Mouse (Mus musculus) small intestine, adult 2 months (tissue): Measurements from ENCODE around the gene Hist1h2bn. TPM values are rescaled to one million over a fixed set of nuclear protein-coding genes. Genes with fewer than 3 reads are reported as not detected.
"Not testable (repeated sequence)": the region's sequence is repeated elsewhere in the genome, so short reads cannot be mapped to it uniquely, and the experiment has no call there.

ENCODE experiments used
- H3K27ac ChIP-seq: fragments of 200-500 bp; 2 replicates; pipeline ENCODE4 v1.5.1; 2012; ENCODE audit warnings: low read depth, low read length, control low read depth, inconsistent platforms; ENCODE audit not compliant: insufficient read depth
- H3K27me3 ChIP-seq: fragments of 200-500 bp; 2 replicates; pipeline ENCODE4 v1.6.1; 2012; ENCODE audit warnings: mild to moderate bottlenecking, moderate library complexity, low read length, inconsistent platforms; ENCODE audit not compliant: control insufficient read depth, insufficient read depth
- H3K36me3 ChIP-seq: fragments of 200-500 bp; 2 replicates; pipeline ENCODE4 v1.6.1; 2012; ENCODE audit warnings: mild to moderate bottlenecking, low read length, control low read depth, inconsistent platforms; ENCODE audit not compliant: control insufficient read depth, insufficient read depth
- H3K4me1 ChIP-seq: fragments of 200-500 bp; 2 replicates; pipeline ENCODE4 v1.6.1; 2012; ENCODE audit warnings: low read length, inconsistent platforms, mixed read lengths; ENCODE audit not compliant: control insufficient read depth, insufficient read depth, insufficient read length
- H3K4me3 ChIP-seq: fragments of 200-500 bp; 2 replicates; pipeline ENCODE4 v1.5.1; 2012; ENCODE audit warnings: low read depth, mild to moderate bottlenecking, control low read depth, inconsistent platforms, low read length, moderate library complexity
- CTCF ChIP-seq: fragments of 200-500 bp; IDR thresholded peaks from 2 replicates; pipeline ENCODE4 v1.5.1; 2012; ENCODE audit warnings: low read depth, mild to moderate bottlenecking, control low read depth, inconsistent platforms, low read length, moderate library complexity, mixed read lengths; ENCODE audit not compliant: insufficient replicate concordance, insufficient read length; ENCODE audit errors: extremely low read depth
- POLR2A ChIP-seq: fragments of 200-500 bp; IDR thresholded peaks from 2 replicates; pipeline ENCODE4 v1.6.1; 2012; ENCODE audit warnings: low read depth, mild to moderate bottlenecking, control low read depth, inconsistent platforms, low read length, moderate library complexity
- WGBS: fragments of 180-500 bp; shearing (Covaris S2); methylation state at CpG from one replicate; pipeline ENCODE4 v1.1.7; 2018; 5-methylcytosine and 5-hydroxymethylcytosine counted together
- polyA plus RNA-seq: library from polyadenylated mRNA; depleted of rRNA; stranded (reverse); fragments of >200 nt; gene quantifications from 2 replicates; pipeline ENCODE4 v1.2.3, GENCODE M21; 2012

Hist1h2bn gene
- polyA plus RNA-seq, 1 experiment = 21.8 TPM

DNA sequence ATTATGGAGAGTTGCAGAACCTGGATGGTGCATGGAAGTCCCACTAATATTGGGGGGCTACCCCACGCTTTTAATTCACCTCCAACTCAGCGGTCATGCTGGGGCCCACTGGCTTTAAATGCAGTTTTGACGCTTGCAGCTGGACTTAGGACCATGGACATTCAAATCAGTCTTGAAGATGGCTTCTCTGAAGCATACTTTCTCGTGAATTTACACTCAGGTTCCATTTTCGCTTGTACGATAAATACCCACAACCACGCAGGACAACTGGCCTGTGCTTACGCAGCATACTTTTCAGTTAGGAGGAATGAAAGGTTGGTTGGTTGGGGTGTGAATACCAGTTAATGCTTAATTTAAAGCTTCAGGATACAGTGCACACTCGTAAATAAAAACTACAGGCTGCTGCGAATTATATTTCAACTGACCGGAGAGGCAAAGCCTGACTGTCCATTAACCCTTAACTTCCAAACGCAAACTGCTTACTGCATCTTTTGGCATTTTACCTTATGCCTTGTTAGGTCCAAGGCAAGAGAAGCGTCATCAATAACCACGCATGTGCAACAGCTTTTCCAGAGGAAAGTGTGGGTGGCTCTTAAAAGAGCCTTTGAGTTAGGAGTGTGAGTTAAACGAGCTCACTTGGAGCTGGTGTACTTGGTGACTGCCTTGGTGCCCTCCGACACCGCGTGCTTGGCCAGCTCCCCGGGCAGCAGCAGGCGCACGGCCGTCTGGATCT is 38.6 kb upstream of the Hist1h2bn start:
- WGBS = under 1% methylated on average over 22 of the region's 22 CpGs
- H3K36me3 ChIP-seq = no peaks in the 10 kb centered on the region
- peak overlapping the region; percentile 65 for H3K27ac ChIP-seq
- peak overlapping the region; percentile 63 for H3K4me3 ChIP-seq
- no peaks in the 10 kb centered on the region for H3K27me3 ChIP-seq
- no peak for TF ChIP-seq POLR2A
- TF ChIP-seq CTCF = no peak
- H3K4me1 ChIP-seq = peaks cover 8% of the 10 kb centered on the region; the same call in 1 of the 2 replicates

GRCm38 (mm10) chr13:21715864-21716539 is 37.9 kb upstream of the Hist1h2bn start, which contains the start of the genes Hist1h2bl and Hist1h2ai:
Gene Hist1h2bl, minus strand, starts transcription at chr13:21716143.
Gene Hist1h2ai, plus strand, starts transcription at chr13:21716422.
- H3K27me3 ChIP-seq, H3K4me1 ChIP-seq, H3K36me3 ChIP-seq: not testable (repeated sequence)
- Histone ChIP-seq H3K27ac (peak within 1 kb of the TSS; percentile 88), H3K4me3 (peak within 1 kb of the TSS; percentile 75)
- WGBS = under 1% methylated on average over 37 of the region's 50 CpGs
- peak; percentile 19; the same call in 1 of the 2 replicates for TF ChIP-seq POLR2A

- H3K27ac ChIP-seq = peak overlapping the region; percentile 81
- WGBS = under 1% methylated on average over 16 of the region's 38 CpGs
- not testable (repeated sequence) for H3K4me1 ChIP-seq, H3K36me3 ChIP-seq, H3K27me3 ChIP-seq
- H3K4me3 ChIP-seq = peak overlapping the region; percentile 58
Observed at GRCm38 (mm10) chr13:21716540-21717391, 37.2 kb upstream of the Hist1h2bn start.

DNA sequence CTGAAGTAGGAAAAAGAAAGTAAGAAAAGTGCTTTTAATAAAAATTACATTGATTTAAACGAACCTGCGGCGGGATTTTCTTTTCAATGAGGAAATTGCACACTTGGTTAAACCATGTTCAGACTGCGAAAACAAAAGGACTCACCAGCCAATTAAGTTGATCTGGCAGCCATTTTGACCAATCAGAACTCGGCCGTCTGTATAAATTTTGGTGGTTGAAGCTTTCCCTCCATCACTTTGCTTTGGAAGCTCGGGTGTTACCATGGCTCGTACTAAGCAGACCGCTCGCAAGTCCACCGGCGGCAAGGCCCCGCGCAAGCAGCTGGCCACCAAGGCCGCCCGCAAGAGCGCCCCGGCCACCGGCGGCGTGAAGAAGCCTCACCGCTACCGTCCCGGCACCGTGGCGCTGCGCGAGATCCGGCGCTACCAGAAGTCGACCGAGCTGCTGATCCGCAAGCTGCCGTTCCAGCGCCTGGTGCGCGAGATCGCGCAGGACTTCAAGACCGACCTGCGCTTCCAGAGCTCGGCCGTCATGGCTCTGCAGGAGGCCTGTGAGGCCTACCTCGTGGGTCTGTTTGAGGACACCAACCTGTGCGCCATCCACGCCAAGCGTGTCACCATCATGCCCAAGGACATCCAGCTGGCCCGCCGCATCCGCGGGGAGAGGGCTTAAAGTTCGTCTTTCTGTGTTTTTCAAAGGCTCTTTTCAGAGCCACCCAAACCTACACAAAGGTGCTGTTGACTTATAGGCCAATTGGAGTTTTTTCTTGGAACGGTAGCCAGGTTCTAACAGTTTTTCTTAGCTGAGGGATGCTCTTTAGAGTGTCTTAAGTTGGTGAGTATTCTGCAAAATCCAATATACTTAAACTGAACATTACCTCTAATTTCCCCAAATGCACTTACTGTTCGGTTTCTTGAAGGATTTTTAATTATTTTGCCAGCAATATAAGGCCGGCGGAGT is 36.2 kb upstream of the Hist1h2bn start, which contains the start of gene Hist1h3h:
Hist1h3h (plus strand) TSS at position 263 of the 961 bp plus-strand sequence.
- Histone ChIP-seq H3K27ac (peak within 1 kb of the TSS; percentile 81), H3K4me3 (peak within 1 kb of the TSS; percentile 54), H3K4me1 (peaks cover 12% of the 10 kb centered on the region; the same call in 1 of the 2 replicates)
- WGBS = 3% methylated on average over 27 of the region's 56 CpGs
- TF ChIP-seq POLR2A = peak; percentile 52; the same call in 1 of the 2 replicates
- not testable (repeated sequence) for H3K27me3 ChIP-seq, H3K36me3 ChIP-seq

GRCm38 (mm10) chr13:21718381-21719080 is 35.4 kb upstream of the Hist1h2bn start:
- no peaks in the 10 kb centered on the region for H3K27me3 ChIP-seq
- H3K27ac ChIP-seq = 0 out of 2 replicates have a peak overlapping the region, but pooled peaks have one; percentile 10
- no peaks in the 10 kb centered on the region for H3K36me3 ChIP-seq
- H3K4me3 ChIP-seq = no peak overlapping the region
- 66% methylated on average over 4 of the region's 4 CpGs for WGBS
- TF ChIP-seq POLR2A = no peak
- no peak for TF ChIP-seq CTCF
- H3K4me1 ChIP-seq = peaks cover 12% of the 10 kb centered on the region; the same call in 1 of the 2 replicates

GRCm38 (mm10) chr13:21721107-21721756 is 32.7 kb upstream of the Hist1h2bn start:
- 1% methylated on average over 22 of the region's 44 CpGs for WGBS

DNA sequence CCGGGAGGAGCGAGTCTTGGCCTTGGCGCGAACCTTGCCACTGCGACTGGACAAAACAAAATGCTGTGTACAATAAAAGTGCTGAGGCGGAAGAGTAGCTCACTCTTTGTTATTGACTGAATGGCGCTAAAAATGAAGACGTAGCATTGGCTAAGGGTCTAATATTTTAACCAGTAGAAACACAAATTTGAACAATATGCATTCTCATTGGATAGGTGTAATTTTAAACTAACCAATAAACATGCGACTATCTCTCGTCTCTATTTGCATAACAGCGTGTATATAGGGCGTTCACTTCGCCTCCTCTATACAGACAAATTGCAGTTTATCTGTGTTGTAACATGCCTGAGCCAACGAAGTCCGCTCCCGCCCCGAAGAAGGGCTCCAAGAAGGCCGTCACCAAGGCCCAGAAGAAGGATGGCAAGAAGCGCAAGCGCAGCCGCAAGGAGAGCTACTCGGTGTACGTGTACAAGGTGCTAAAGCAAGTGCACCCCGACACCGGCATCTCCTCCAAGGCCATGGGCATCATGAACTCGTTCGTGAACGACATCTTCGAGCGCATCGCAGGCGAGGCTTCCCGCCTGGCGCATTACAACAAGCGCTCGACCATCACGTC is 32.1 kb upstream of the Hist1h2bn start, which contains the start of gene Hist1h2bm:
Hist1h2bm (plus strand) TSS at position 288 of the 616 bp plus-strand sequence.
- under 1% methylated on average over 37 of the region's 37 CpGs for WGBS
- not testable (repeated sequence) for H3K4me1 ChIP-seq
- H3K27ac ChIP-seq = peak within 1 kb of the TSS; percentile 75

More at GRCm38 (mm10) chr13:21721107-21721756, 32.7 kb upstream of the Hist1h2bn start:
- H3K36me3 ChIP-seq, H3K27me3 ChIP-seq, H3K4me1 ChIP-seq: not testable (repeated sequence)
- H3K4me3 ChIP-seq = peak overlapping the region; percentile 72
- H3K27ac ChIP-seq = peak overlapping the region; percentile 1

More for the DNA sequence above, 32.1 kb upstream of the Hist1h2bn start, which contains the start of gene Hist1h2bm:
- peak within 1 kb of the TSS; percentile 72 for H3K4me3 ChIP-seq
- not testable (repeated sequence) for H3K36me3 ChIP-seq, H3K27me3 ChIP-seq
